Mouse (Mus musculus) common myeloid progenitor, adult 5-6 weeks (primary cell): ENCODE measurements around the gene Vps4b. TPM values are rescaled to one million over a fixed set of nuclear protein-coding genes. Genes with fewer than 3 reads are reported as not detected.

ENCODE experiments used
- total RNA-seq: library from RNA; stranded (forward); fragments of 200-1000, 187-1606 nt; gene quantifications from 2 replicates; pipeline ENCODE4 v1.2.3, GENCODE M21; 2017

Vps4b gene
- total RNA-seq, 1 experiment from 2014 or later = 104 TPM

Other genes starting within 250 kb of the Vps4b start
- 59.3 and 66.0 TPM in 2 replicates for gene Bcl2, start 82.5 kb downstream of the Vps4b start, total RNA-seq
- 42.7 and 47.9 TPM in 2 replicates for gene Kdsr, start 37.0 kb downstream of the Vps4b start, total RNA-seq
- not detected in 2 replicates for gene Serpinb5, start 64.4 kb upstream of the Vps4b start, total RNA-seq
- not detected in 2 replicates for gene Serpinb12, start 137.7 kb upstream of the Vps4b start, total RNA-seq
- gene Serpinb13, start 184.3 kb upstream of the Vps4b start, total RNA-seq = not detected in 2 replicates